Mouse (Mus musculus): Measurements from ENCODE around the gene Acvr1b.

The Acvr1b gene

GRCm38 (mm10) chr15:101175131-101175460 lies 1.2 kb downstream of the Acvr1b start:
- DNase-seq (ENCODE audit: low spot score in 2 of 2): no peak

- DNase-seq (ENCODE audit: low spot score in 2 of 2): no peak
Observed at GRCm38 (mm10) chr15:101175613-101176283, 1.9 kb downstream of the Acvr1b start.

GRCm38 (mm10) chr15:101176284-101176680 lies 2.4 kb downstream of the Acvr1b start:
- no peak for DNase-seq (ENCODE audit: low spot score in 2 of 2)

- DNase-seq (ENCODE audit: low spot score in 2 of 2): no peak
Observed at GRCm38 (mm10) chr15:101176795-101177691, 3.2 kb downstream of the Acvr1b start.

- no peak for DNase-seq (ENCODE audit: low spot score in 2 of 2)
Observed at GRCm38 (mm10) chr15:101180363-101181105, 6.7 kb downstream of the Acvr1b start.

GRCm38 (mm10) chr15:101181106-101181466 lies 7.2 kb downstream of the Acvr1b start:
- DNase-seq (ENCODE audit: low spot score in 2 of 2): no peak

- DNase-seq (ENCODE audit: low spot score in 2 of 2): no peak
Observed at GRCm38 (mm10) chr15:101181500-101181899, 7.6 kb downstream of the Acvr1b start.

GRCm38 (mm10) chr15:101182676-101183075 lies 8.8 kb downstream of the Acvr1b start:
- DNase-seq (ENCODE audit: low spot score in 2 of 2): no peak

- no peak for DNase-seq (ENCODE audit: low spot score in 2 of 2)
Observed at GRCm38 (mm10) chr15:101184300-101184699, 10.4 kb downstream of the Acvr1b start.

- no peak for DNase-seq (ENCODE audit: low spot score in 2 of 2)
Observed at GRCm38 (mm10) chr15:101185549-101185948, 11.7 kb downstream of the Acvr1b start.

GRCm38 (mm10) chr15:101187907-101188306 lies 14.0 kb downstream of the Acvr1b start:
- DNase-seq (ENCODE audit: low spot score in 2 of 2): no peak

- no peak for DNase-seq (ENCODE audit: low spot score in 2 of 2)
Observed at GRCm38 (mm10) chr15:101189981-101190761, 16.3 kb downstream of the Acvr1b start.

GRCm38 (mm10) chr15:101190762-101191150 lies 16.9 kb downstream of the Acvr1b start:
- DNase-seq (ENCODE audit: low spot score in 2 of 2): no peak

GRCm38 (mm10) chr15:101191459-101192259 lies 17.8 kb downstream of the Acvr1b start:
- no peak for DNase-seq (ENCODE audit: low spot score in 2 of 2)

GRCm38 (mm10) chr15:101192260-101192640 lies 18.4 kb downstream of the Acvr1b start:
- no peak for DNase-seq (ENCODE audit: low spot score in 2 of 2)

GRCm38 (mm10) chr15:101192651-101193050 lies 18.8 kb downstream of the Acvr1b start:
- no peak for DNase-seq (ENCODE audit: low spot score in 2 of 2)

GRCm38 (mm10) chr15:101193971-101194370 lies 20.1 kb downstream of the Acvr1b start:
- no peak for DNase-seq (ENCODE audit: low spot score in 2 of 2)

GRCm38 (mm10) chr15:101194951-101195823 lies 21.3 kb downstream of the Acvr1b start:
- no peak for DNase-seq (ENCODE audit: low spot score in 2 of 2)

GRCm38 (mm10) chr15:101196079-101196795 lies 22.4 kb downstream of the Acvr1b start:
- DNase-seq (ENCODE audit: low spot score in 2 of 2): no peak
